Mouse (Mus musculus) stomach, postnatal 0 days (tissue): ENCODE measurements around the gene Nfia.

Source experiments
- CTCF ChIP-seq: IDR thresholded peaks from 2 replicates; pipeline ENCODE4 v1.5.1; 2016; ENCODE audit warnings: antibody characterized with exemption, low read depth, mild to moderate bottlenecking, moderate library complexity
- EP300 ChIP-seq: optimal IDR thresholded peaks from 2 replicates; pipeline ENCODE3; 2016; ENCODE audit warnings: antibody characterized with exemption

DNA sequence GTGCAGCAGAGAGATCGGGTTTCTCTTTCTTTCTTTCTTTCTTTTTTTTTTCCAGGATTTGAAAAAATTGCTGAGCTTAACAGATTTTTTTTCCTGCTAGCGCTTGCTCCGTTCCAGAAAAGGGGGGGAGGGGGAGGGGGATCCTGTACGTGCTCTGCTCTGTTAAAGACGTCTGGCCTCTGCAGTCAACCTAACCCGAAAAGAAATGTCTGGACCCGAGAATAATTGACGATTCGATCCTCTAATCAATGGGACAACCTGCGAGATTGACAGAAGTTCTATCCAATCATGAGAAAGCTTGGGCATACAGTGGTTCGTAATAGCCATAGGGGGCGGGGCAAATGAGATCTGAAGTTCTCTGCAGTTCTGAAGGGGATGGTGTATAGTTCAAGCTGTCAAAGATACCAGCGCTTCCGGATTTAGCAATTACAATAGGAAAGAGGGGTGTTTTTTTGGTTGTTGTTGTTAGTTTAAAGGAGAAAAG is 618 bp downstream of the Nfia start:
- TF ChIP-seq CTCF = no peak
- no peak for TF ChIP-seq EP300
